Mouse (Mus musculus): ENCODE results near the gene Tbc1d4. TPM values are rescaled to one million over a fixed set of nuclear protein-coding genes. Genes with fewer than 3 reads are reported as not detected.

The Tbc1d4 gene
- total and polyA plus RNA-seq, 2 experiments from 2014 or later = 6.9 to 14.7 TPM

GRCm38 (mm10) chr14:101613206-101613605 lies 4.2 kb upstream of the Tbc1d4 start:
- Histone ChIP-seq H3K9ac (no peak overlapping the region), H3K36me3 (ENCODE audit: insufficient read depth) (no peaks in the 10 kb centered on the region), H3K9me3 (ENCODE audit: low read length) (no peaks in the 10 kb centered on the region), H3K27ac (ENCODE audit: low read depth, low read length) (no peak overlapping the region), H3K4me3 (ENCODE audit: low read depth, low read length) (no peak overlapping the region), H3K4me2 (ENCODE audit: low read depth) (no peak overlapping the region), H3K4me1 (ENCODE audit: insufficient read depth) (no peaks in the 10 kb centered on the region), H3K27me3 (ENCODE audit: insufficient read depth, low read length) (no peaks in the 10 kb centered on the region)
- WGBS = 58% methylated on average over 1 of the region's 1 CpGs
- no peak for DNase-seq
- no peak for TF ChIP-seq CTCF (IDR thresholded peaks at IDR 0.05; ENCODE audit: low read depth)
- no peak for ATAC-seq

- 90% methylated on average over 10 of the region's 10 CpGs for WGBS
- DNase-seq = no peak
- Histone ChIP-seq H3K27ac (ENCODE audit: low read depth, low read length) (no peak overlapping the region), H3K9ac (no peak overlapping the region), H3K4me1 (ENCODE audit: insufficient read depth) (no peaks in the 10 kb centered on the region), H3K36me3 (ENCODE audit: insufficient read depth) (no peaks in the 10 kb centered on the region), H3K4me2 (ENCODE audit: low read depth) (no peak overlapping the region), H3K9me3 (ENCODE audit: low read length) (no peaks in the 10 kb centered on the region), H3K27me3 (ENCODE audit: insufficient read depth, low read length) (no peaks in the 10 kb centered on the region), H3K4me3 (ENCODE audit: low read depth, low read length) (no peak overlapping the region)
- no peak for TF ChIP-seq CTCF (IDR thresholded peaks at IDR 0.05; ENCODE audit: low read depth)
- ATAC-seq = no peak
Measured at GRCm38 (mm10) chr14:101610701-101611100, 1.7 kb upstream of the Tbc1d4 start.

GRCm38 (mm10) chr14:101607631-101608518 lies 1.1 kb downstream of the Tbc1d4 start:
- Histone ChIP-seq H3K9ac (peak overlapping the region; percentile 64), H3K27ac (ENCODE audit: low read depth, low read length) (peak overlapping the region; percentile 5; the same call in 1 of the 2 replicates), H3K36me3 (ENCODE audit: insufficient read depth) (no peaks in the 10 kb centered on the region), H3K27me3 (ENCODE audit: insufficient read depth, low read length) (no peaks in the 10 kb centered on the region), H3K4me2 (ENCODE audit: low read depth) (peak overlapping the region; percentile 98), H3K4me3 (ENCODE audit: low read depth, low read length) (peak overlapping the region; percentile 80), H3K9me3 (ENCODE audit: low read length) (no peaks in the 10 kb centered on the region), H3K4me1 (ENCODE audit: insufficient read depth) (no peaks in the 10 kb centered on the region)
- peak; percentile 50 for ATAC-seq
- WGBS = under 1% methylated on average over 62 of the region's 62 CpGs
- peak; percentile 59 for DNase-seq
- TF ChIP-seq CTCF (IDR thresholded peaks at IDR 0.05; ENCODE audit: low read depth) = peak; percentile 17

- ATAC-seq = no peak
- H3K27ac ChIP-seq (ENCODE audit: low read depth, low read length) = no peak overlapping the region
- 55% methylated on average over 2 of the region's 2 CpGs for WGBS
Measured at GRCm38 (mm10) chr14:101605843-101606242, 3.1 kb downstream of the Tbc1d4 start.

GRCm38 (mm10) chr14:101602851-101603250 lies 6.1 kb downstream of the Tbc1d4 start:
- Histone ChIP-seq H3K9ac (no peak overlapping the region), H3K27ac (ENCODE audit: low read depth, low read length) (no peak overlapping the region), H3K4me2 (ENCODE audit: low read depth) (no peak overlapping the region), H3K4me3 (ENCODE audit: low read depth, low read length) (no peak overlapping the region), H3K27me3 (ENCODE audit: insufficient read depth, low read length) (no peaks in the 10 kb centered on the region), H3K36me3 (ENCODE audit: insufficient read depth) (no peaks in the 10 kb centered on the region), H3K9me3 (ENCODE audit: low read length) (no peaks in the 10 kb centered on the region), H3K4me1 (ENCODE audit: insufficient read depth) (no peaks in the 10 kb centered on the region)
- 48% methylated on average over 3 of the region's 3 CpGs for WGBS
- no peak for DNase-seq
- no peak for TF ChIP-seq CTCF (IDR thresholded peaks at IDR 0.05; ENCODE audit: low read depth)
- ATAC-seq = peak; percentile 34

More at GRCm38 (mm10) chr14:101605843-101606242, 3.1 kb downstream of the Tbc1d4 start:
- H3K9ac ChIP-seq = no peak overlapping the region
- DNase-seq = no peak
- H3K36me3 ChIP-seq (ENCODE audit: insufficient read depth) = no peaks in the 10 kb centered on the region
- no peak overlapping the region for H3K4me3 ChIP-seq (ENCODE audit: low read depth, low read length)
- TF ChIP-seq CTCF (IDR thresholded peaks at IDR 0.05; ENCODE audit: low read depth) = peak; percentile 49
- no peaks in the 10 kb centered on the region for H3K9me3 ChIP-seq (ENCODE audit: low read length)
- no peak overlapping the region for H3K4me2 ChIP-seq (ENCODE audit: low read depth)
- H3K27me3 ChIP-seq (ENCODE audit: insufficient read depth, low read length) = no peaks in the 10 kb centered on the region
- no peaks in the 10 kb centered on the region for H3K4me1 ChIP-seq (ENCODE audit: insufficient read depth)

GRCm38 (mm10) chr14:101597096-101597715 lies 11.8 kb downstream of the Tbc1d4 start:
- Histone ChIP-seq H3K4me3 (ENCODE audit: low read depth, low read length) (no peak overlapping the region), H3K27me3 (ENCODE audit: insufficient read depth, low read length) (no peaks in the 10 kb centered on the region), H3K27ac (ENCODE audit: low read depth, low read length) (no peak overlapping the region), H3K4me2 (ENCODE audit: low read depth) (no peak overlapping the region), H3K4me1 (ENCODE audit: insufficient read depth) (no peaks in the 10 kb centered on the region), H3K36me3 (ENCODE audit: insufficient read depth) (no peaks in the 10 kb centered on the region), H3K9ac (no peak overlapping the region), H3K9me3 (ENCODE audit: low read length) (no peaks in the 10 kb centered on the region)
- ATAC-seq = no peak
- WGBS = 89% methylated on average over 11 of the region's 14 CpGs
- no peak for TF ChIP-seq CTCF (IDR thresholded peaks at IDR 0.05; ENCODE audit: low read depth)
- no peak for DNase-seq

- Histone ChIP-seq H3K4me2 (ENCODE audit: low read depth) (no peak overlapping the region), H3K4me1 (ENCODE audit: insufficient read depth) (no peaks in the 10 kb centered on the region), H3K27ac (ENCODE audit: low read depth, low read length) (no peak overlapping the region), H3K27me3 (ENCODE audit: insufficient read depth, low read length) (no peaks in the 10 kb centered on the region), H3K9me3 (ENCODE audit: low read length) (no peaks in the 10 kb centered on the region), H3K36me3 (ENCODE audit: insufficient read depth) (no peaks in the 10 kb centered on the region), H3K4me3 (ENCODE audit: low read depth, low read length) (no peak overlapping the region), H3K9ac (no peak overlapping the region)
- no peak for TF ChIP-seq CTCF (IDR thresholded peaks at IDR 0.05; ENCODE audit: low read depth)
- no peak for ATAC-seq
- no peak for DNase-seq
- WGBS = 97% methylated on average over 9 of the region's 9 CpGs
Measured at GRCm38 (mm10) chr14:101596691-101597090, 12.3 kb downstream of the Tbc1d4 start.

All from forebrain, postnatal 0 days (tissue).